Comparison of ENCODE assay signal across 8 mouse cellular contexts in the genomic region with DNA sequence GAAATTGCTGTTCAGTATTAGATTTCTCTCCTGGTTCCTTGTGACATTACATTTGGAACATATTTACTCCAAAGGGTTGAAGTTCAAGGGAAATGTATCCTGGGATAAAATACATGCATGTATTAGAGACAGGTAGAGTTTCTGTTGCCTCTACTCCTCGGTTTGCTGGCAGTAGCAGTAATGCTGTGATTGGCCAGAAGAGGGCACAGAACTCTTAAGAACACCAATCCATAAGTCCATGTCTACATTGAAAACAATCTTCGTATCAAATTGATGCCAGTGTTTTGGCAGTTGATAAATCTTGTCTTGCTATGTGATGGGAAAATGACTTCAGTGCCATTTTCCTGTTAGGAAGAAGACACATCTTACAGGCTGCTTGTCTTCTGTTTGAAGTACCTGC.
A peak's percentile ranks its signal among the peaks of the same experiment; 100 is the strongest.
DNase-seq lines count a peak whose midpoint lies in the region; ATAC-seq and TF ChIP-seq lines count a peak whose summit lies in the region.

No protein-coding gene starts in this region.

- 80% methylated on average over 2 of the region's 2 CpGs for WGBS in neural tube, embryonic 11.5 days
- WGBS in neural tube, embryonic 15.5 days, result 65% methylated on average over 2 of the region's 2 CpGs
- WGBS in embryonic facial prominence, embryonic 14.5 days, result 57% methylated on average over 2 of the region's 2 CpGs
- whole genome bisulfite sequencing in midbrain, embryonic 11.5 days, result 79% methylated on average over 2 of the region's 2 CpGs

- no peak for DNase-seq in gastrocnemius, adult 2 months
- no peak for DNase-seq in gastrocnemius, adult 18-20 months (ENCODE audit: low spot score)
- peak; percentile 18 for DNase-seq in neural tube, embryonic 11.5 days (ENCODE audit: low spot score)
- DNase-seq in embryonic facial prominence, embryonic 14.5 days (ENCODE audit: low spot score), result peak; percentile 23
- DNase-seq in retina, postnatal 1 day, result peak; percentile 46
- DNase-seq in midbrain, embryonic 11.5 days (ENCODE audit: low spot score, missing footprints), result no peak
- no peak for DNase-seq in urinary bladder, postnatal 36 days (ENCODE audit: low spot score in 2 of 2)

- H3K9me3 ChIP-seq in neural tube, embryonic 11.5 days (ENCODE audit: control insufficient read depth, low read length), result no peaks in the 10 kb centered on the region
- no peaks in the 10 kb centered on the region for H3K9me3 ChIP-seq in neural tube, embryonic 15.5 days (replicated peaks)
- H3K9me3 ChIP-seq in embryonic facial prominence, embryonic 14.5 days (ENCODE audit: control insufficient read depth, low read length), result no peaks in the 10 kb centered on the region
- H3K9me3 ChIP-seq in midbrain, embryonic 11.5 days (ENCODE audit: control insufficient read depth, low read length), result no peaks in the 10 kb centered on the region

- no peaks in the 10 kb centered on the region for H3K27me3 ChIP-seq in neural tube, embryonic 11.5 days (ENCODE audit: control insufficient read depth, insufficient read depth, low read length)
- no peaks in the 10 kb centered on the region for H3K27me3 ChIP-seq in neural tube, embryonic 15.5 days (replicated peaks)
- no peaks in the 10 kb centered on the region for H3K27me3 ChIP-seq in embryonic facial prominence, embryonic 14.5 days (replicated peaks; ENCODE audit: control insufficient read depth, insufficient read depth, low read length)
- H3K27me3 ChIP-seq in midbrain, embryonic 11.5 days (ENCODE audit: control insufficient read depth, insufficient read depth, low read length), result no peaks in the 10 kb centered on the region

- H3K4me3 ChIP-seq in gastrocnemius, adult 2 months, result no peak overlapping the region
- no peak overlapping the region for H3K4me3 ChIP-seq in neural tube, embryonic 11.5 days (ENCODE audit: low read depth, low read length)
- H3K4me3 ChIP-seq in neural tube, embryonic 15.5 days (replicated peaks), result no peak overlapping the region
- H3K4me3 ChIP-seq in embryonic facial prominence, embryonic 14.5 days (ENCODE audit: low read depth, low read length), result no peak overlapping the region
- H3K4me3 ChIP-seq in midbrain, embryonic 11.5 days (ENCODE audit: low read depth, low read length), result no peak overlapping the region

- no peak overlapping the region for H3K9ac ChIP-seq in neural tube, embryonic 11.5 days (ENCODE audit: low read length)
- no peak overlapping the region for H3K9ac ChIP-seq in neural tube, embryonic 15.5 days (replicated peaks)
- no peak overlapping the region for H3K9ac ChIP-seq in embryonic facial prominence, embryonic 14.5 days (ENCODE audit: low read depth, low read length)
- H3K9ac ChIP-seq in midbrain, embryonic 11.5 days (ENCODE audit: low read length), result no peak overlapping the region

- H3K36me3 ChIP-seq in neural tube, embryonic 11.5 days (ENCODE audit: control insufficient read depth, insufficient read depth, low read length), result peaks cover 8% of the 10 kb centered on the region; the same call in 1 of the 2 replicates
- peaks cover 70% of the 10 kb centered on the region for H3K36me3 ChIP-seq in neural tube, embryonic 15.5 days
- H3K36me3 ChIP-seq in embryonic facial prominence, embryonic 14.5 days (ENCODE audit: control insufficient read depth, insufficient read depth, low read length), result peaks cover 90% of the 10 kb centered on the region
- peaks cover 6% of the 10 kb centered on the region; the same call in 1 of the 2 replicates for H3K36me3 ChIP-seq in midbrain, embryonic 11.5 days (ENCODE audit: control insufficient read depth, insufficient read depth, low read length)

- peak; percentile 48 for TF ChIP-seq CTCF in gastrocnemius, adult 2 months (IDR thresholded peaks at IDR 0.05)

- no peak overlapping the region for H3K4me2 ChIP-seq in neural tube, embryonic 11.5 days (ENCODE audit: low read depth)
- H3K4me2 ChIP-seq in neural tube, embryonic 15.5 days, result no peak overlapping the region
- no peak overlapping the region for H3K4me2 ChIP-seq in embryonic facial prominence, embryonic 14.5 days (ENCODE audit: low read depth, low read length)
- no peak overlapping the region for H3K4me2 ChIP-seq in midbrain, embryonic 11.5 days

- intact Hi-C loops in gastrocnemius, adult 2 months (cut with DNase I), result loop anchor here (5.0 kb wide), 1 partner anchor 178 kb away; no protein-coding TSS in a partner anchor

- H3K4me1 ChIP-seq in neural tube, embryonic 11.5 days (ENCODE audit: control insufficient read depth, insufficient read depth, low read length), result no peaks in the 10 kb centered on the region
- no peaks in the 10 kb centered on the region for H3K4me1 ChIP-seq in neural tube, embryonic 15.5 days
- no peaks in the 10 kb centered on the region for H3K4me1 ChIP-seq in embryonic facial prominence, embryonic 14.5 days (ENCODE audit: control insufficient read depth, insufficient read depth, low read length)
- H3K4me1 ChIP-seq in midbrain, embryonic 11.5 days (ENCODE audit: control insufficient read depth, insufficient read depth, low read length), result no peaks in the 10 kb centered on the region

- no peak overlapping the region for H3K27ac ChIP-seq in gastrocnemius, adult 2 months
- H3K27ac ChIP-seq in neural tube, embryonic 11.5 days (ENCODE audit: low read depth, low read length), result no peak overlapping the region
- H3K27ac ChIP-seq in neural tube, embryonic 15.5 days (replicated peaks), result no peak overlapping the region
- no peak overlapping the region for H3K27ac ChIP-seq in embryonic facial prominence, embryonic 14.5 days (replicated peaks; ENCODE audit: low read depth, low read length)
- H3K27ac ChIP-seq in midbrain, embryonic 11.5 days (ENCODE audit: low read depth, low read length), result no peak overlapping the region

- ATAC-seq in neural tube, embryonic 11.5 days (ENCODE audit: insufficient read depth, low FRiP score, low TSS enrichment), result no peak
- ATAC-seq in neural tube, embryonic 15.5 days (ENCODE audit: low FRiP score), result no peak
- ATAC-seq in embryonic facial prominence, embryonic 14.5 days (ENCODE audit: low read depth), result no peak
- no peak for ATAC-seq in midbrain, embryonic 11.5 days (ENCODE audit: low FRiP score)

Comparison
In these comparisons a context has a peak if more than half of its experiments do, and no peak if none do; other contexts are left out.
1. DNase-seq: peak in neural tube, embryonic 11.5 days (single experiment), embryonic facial prominence, embryonic 14.5 days (single experiment) and retina, postnatal 1 day (single experiment); none in gastrocnemius, adult 2 months (single experiment), gastrocnemius, adult 18-20 months (single experiment), midbrain, embryonic 11.5 days (single experiment) and urinary bladder, postnatal 36 days (0 of 2).